Mouse (Mus musculus): ENCODE measurements at regions not wholly inside any gene's neighbourhood (a gene's known extent, or its start where the extent isn't known, plus 50 kb on each side); places are given as distances from the start of the nearest gene placed in this dataset.
A peak's percentile ranks its signal among the peaks of the same experiment; 100 is the strongest.

DNA sequence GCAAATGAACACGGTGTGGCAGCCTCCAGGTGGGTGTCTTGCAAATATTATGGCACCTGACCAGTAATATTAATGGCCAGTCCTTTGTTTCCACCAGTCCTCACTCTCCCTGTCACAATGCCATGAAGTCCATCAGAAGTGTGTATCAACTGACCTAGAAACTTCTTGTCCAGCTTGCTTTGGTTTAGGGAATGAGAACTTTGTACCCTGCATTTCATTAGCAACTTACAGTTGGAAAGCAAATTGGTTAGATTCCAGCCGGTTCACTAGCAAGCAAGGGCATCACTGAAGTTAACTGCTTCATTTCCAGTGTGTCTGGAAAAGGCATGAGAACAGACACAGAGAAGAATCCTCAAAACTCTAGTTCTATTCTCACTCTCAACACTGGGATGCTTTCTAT is 178.1 kb upstream of the Lyplal1 start:
- no peak for DNase-seq (ENCODE audit: low spot score)

DNA sequence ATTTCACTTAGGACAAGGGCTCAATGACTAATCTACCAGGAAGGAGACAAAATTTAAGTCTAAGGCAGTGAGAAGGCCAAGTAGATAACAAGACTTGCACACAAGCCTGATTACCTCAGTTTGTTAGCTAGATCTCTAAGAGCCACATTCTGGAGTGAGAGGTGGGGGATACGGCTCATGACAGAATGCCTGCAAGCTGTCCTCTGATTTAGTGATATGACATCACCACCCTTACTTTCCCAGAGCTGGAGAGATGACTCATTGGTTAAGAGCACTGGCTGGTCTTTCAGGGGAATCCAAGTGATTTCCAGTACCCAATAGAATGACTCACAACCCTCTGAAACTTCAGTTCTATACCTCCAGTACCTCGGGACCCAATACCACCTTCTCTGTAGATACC is 177.5 kb upstream of the Lyplal1 start:
- DNase-seq (ENCODE audit: low spot score) = peak; percentile 28

DNA sequence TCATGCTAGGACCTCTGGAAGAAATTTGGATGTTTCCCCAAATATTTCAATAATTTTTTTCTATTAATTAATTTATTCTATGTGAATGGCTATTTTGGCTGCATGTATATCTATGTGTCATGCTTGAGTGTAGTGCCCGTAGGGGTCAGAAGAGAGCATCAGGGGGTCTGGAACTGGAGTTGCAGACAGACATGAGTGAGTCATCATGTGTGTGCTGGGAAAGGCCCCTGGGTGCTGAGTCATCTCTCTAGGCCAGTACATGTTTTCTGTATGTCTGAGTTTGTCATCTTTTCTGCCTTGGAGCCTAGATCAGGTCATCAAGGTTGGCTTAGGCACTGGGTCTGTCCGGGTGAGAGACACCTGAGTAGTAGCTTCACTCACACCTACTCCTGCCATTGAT is 172.0 kb upstream of the Lyplal1 start:
- DNase-seq (ENCODE audit: low spot score) = no peak

DNA sequence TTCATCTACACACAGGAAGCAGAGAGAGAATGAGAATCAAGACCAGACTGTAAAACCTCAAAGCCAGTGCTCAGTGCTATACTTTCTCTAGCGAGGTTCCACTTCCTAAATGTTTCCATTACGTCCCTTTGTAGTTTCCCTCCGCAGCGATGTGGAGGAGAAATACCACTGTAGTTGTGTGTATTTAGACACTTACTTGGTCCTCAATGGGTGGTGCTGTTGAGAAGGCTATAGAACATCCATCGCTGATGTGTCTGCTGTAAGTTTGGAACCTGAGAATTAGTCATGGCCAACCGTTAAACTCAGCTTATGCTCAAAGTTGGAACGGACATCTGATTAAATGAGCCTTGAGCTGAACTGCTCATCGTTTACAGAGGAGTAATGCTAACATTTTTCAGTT is 170.7 kb upstream of the Lyplal1 start:
- DNase-seq (ENCODE audit: low spot score) = no peak

DNA sequence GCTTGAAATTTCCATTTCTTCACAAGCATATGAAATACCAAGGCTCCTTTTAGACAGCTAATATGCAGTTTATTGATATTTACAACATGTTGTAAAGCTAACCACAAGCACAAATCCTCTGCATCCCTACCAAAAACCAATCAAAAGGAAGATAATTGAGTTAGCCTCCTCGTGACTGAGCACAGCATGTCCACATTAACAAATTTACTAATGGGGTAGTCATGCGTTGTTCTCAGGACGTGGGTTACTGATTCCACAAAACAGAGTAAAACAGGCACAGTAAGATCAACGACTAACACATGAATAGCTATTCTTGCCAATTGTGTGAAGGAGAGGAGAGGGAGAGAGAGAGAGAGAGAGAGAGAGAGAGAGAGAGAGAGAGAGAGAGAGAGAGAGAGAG is 169.3 kb upstream of the Lyplal1 start:
- DNase-seq (ENCODE audit: low spot score) = no peak

DNA sequence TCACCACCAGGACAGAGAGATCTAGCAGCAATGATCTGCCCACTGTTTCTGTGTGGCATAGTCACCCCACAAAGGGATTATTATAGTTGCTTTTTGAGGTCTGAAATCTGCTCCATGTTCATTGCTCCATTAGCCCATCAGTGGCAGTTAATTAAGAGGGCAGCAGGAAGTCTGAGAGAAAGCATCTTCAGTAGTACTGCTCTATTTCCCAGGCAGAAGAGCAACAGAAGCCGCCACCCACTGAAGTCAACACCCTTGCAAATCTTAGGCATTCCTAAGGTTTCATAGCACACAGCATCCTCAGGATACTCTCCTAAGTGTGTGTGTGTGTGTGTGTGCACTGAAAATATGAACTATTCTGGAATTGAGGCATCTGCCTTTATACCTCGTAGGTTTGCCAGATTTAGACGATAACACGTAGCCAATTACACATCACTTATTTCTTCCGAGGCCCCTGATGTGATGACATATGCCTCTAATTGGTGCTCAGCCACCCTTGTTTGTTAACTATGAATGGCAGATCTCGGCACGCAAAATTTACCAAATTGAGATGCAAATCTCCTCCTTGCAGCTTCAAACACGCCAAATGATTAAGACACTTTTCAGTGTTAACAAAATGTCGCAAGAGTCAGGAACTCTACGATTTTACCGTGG is 161.0 kb upstream of the Lyplal1 start:
- no peak for DNase-seq (ENCODE audit: low spot score)

DNA sequence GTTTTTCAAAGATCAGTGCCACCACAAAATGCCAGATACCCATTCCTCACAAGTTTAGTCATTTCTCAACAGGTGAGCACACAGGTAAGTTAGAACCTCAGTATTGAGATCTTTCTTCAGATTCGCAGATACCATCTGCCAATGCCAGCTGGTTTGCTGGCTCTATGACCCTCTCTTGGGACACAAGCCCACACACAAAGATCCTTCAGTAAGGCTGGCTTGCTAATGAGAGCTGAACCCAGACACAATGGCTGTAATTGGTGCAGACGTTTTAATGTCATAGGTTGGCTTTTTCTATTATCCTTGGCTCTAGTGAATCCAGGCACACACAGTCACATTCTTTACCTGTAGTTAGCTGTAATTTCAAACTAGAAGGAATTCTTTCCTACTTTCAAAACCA is 154.3 kb upstream of the Lyplal1 start:
- no peak for DNase-seq (ENCODE audit: low spot score)

DNA sequence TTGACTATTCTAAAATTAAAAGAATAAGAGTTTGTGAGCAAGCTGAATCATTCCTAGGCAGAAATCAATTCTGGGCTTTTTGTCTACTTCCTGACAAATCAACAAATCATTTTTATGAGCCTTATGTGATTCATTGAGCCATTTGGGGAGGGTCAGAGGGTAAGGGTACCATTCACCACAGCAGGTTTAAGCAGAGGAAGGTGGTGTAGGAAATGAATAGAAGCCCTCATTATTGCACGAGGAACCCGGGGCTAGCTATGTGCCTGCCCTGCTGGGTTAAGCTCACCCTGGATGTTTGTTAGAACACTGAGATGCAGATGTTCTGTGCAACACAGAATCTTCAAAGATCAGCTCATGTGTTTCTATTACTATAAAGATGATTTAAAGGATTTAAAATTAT is 150.2 kb upstream of the Lyplal1 start:
- DNase-seq (ENCODE audit: low spot score) = no peak

DNA sequence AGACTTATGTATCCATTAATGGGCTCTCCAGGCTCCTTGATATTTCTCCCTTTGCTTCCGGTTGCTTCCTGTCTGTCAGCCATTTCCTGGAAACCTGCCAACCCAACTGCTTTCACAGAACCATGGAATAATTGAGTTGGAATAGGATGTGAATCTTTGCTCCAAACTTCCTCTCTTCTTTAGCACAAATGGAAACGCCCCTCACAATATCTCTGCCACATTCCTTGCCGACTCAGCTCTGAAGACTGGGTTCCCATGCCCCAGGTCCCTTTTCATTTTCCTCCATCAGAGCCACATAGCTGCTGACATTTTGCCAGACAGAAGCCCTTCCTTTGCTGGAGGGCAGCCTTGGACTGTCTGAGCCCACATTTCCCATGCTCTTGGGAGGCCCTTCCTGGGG is 147.5 kb upstream of the Lyplal1 start:
- no peak for DNase-seq (ENCODE audit: low spot score)

DNA sequence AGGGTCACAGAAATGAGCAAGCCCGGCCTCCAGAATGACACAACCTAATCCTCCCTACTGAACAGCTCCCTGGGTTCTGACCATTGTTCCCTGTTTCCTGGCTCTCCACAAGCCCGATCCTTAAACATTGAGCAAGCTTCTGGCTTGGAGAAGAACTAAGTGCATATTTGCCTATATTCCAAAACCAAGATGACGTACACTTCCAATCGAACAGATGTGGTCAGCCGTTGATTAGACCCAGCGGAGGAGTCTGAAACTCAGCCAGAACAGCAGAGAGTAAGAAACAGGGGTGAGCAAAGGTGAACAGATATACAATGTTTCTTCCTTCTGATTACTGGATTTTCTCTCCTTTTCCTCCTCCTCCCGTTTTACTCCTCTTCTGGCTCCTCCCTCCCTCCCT is 146.8 kb upstream of the Lyplal1 start:
- DNase-seq (ENCODE audit: low spot score) = no peak

DNA sequence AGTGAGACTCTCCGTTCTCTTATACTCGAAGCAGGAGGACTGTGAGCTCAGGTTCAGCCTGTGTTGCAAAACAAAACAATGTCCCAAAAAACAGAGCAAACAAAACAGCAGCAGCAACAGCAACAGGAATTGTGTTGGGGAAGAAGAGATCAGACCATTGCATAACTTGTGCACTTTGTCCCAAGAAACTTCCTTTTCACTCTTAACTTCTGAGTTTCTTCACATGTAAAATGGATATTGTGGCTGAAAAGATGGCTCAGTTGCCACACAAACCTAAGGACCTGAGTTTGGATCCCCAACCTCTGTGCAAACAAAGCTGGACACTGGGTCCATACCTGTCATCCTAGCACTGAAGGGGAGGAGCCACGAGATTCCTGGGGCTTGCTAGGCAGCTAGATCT is 146.1 kb upstream of the Lyplal1 start:
- no peak for DNase-seq (ENCODE audit: low spot score)

DNA sequence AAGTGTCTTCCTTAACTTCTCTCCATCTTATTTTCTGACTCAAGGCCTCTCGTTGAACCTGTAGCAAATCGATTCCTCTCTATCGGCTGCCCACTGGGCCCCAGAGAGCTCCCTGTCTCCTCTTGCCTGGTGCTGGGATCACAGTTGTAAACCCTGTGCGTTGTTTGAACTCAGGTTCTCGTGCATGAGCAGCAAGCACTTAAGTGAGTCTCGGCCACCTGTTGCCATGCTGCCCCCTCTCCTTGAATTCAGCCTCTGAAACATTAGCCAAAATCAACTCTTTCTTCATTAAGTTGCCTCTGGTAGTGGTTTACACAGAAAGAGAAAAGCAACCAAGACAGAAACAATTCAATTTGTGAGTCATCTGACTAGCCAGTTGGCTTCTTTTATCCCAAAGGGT is 144.9 kb upstream of the Lyplal1 start:
- no peak for DNase-seq (ENCODE audit: low spot score)

DNA sequence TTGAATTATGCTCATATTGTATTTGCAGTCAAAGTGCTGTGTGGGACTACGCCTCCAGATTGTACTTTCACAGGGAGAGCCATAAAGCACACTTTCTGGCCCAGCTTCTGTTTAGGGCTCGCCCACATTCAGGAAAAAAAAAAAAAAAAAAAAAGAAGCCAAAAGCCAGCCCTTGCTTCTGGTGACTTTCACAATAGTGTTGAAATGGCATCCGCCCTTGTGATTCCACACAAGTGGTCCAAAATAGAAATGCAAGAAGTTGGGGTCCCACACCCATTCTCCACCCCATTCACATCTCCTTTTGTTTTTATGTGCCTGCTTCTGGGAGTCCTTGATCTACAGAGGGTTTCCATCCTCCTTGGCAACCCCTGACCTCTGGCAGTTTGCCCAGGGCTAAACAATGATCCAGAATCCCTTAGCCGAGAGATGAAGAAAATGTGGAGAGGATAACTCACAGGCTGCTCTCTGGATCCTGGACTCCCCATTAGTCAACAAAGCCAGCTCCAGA is 144.3 kb upstream of the Lyplal1 start:
- DNase-seq (ENCODE audit: low spot score) = peak; percentile 57

DNA sequence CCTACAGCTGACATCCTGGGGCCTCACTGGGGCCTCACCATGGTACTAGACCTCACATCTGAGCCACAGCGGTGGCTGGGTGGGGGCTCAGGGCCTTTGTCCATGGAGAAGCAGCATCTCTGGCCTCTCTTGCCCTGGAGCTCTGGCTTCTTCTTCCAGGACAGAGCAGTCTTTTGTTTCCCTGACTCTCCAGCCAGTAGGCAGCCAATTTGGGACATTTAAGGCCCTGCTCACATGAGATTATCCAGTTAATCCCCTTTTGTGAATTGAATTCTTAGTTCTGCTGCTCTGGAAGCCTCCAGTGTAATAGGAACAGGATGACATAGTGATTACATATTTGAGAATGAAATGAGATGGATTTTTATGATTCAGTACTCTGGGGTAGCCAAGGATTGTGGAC is 140.5 kb upstream of the Lyplal1 start:
- DNase-seq (ENCODE audit: low spot score) = no peak

DNA sequence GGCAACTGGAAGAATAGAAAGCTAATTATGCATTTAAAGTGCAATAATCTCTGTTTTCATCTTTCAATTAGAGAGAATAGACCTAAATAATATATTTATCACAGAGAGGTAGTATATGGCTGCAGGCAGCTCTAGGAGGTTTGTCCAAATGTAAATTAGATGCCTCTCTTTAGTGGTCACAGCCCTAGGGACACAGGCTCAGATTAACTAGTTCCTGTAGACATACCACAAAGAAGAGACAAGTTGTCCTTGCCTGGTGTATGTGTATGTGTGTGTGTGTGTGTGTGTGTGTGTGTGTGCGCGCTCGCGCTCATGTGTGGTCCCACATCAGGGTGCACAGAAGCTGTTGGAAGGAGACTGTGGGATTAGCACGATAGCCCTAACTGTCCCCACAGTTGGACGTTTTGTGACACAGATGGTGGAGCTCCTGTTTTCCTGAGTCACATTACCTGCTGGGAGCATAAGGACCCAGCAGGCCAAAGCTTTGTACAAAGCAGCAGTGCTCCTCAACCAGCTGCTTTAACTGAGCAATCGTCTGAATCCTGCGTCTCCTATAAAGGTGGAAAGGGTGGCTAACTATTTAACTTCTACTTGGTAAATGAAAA is 138.5 kb upstream of the Lyplal1 start:
- DNase-seq (ENCODE audit: low spot score) = no peak

DNA sequence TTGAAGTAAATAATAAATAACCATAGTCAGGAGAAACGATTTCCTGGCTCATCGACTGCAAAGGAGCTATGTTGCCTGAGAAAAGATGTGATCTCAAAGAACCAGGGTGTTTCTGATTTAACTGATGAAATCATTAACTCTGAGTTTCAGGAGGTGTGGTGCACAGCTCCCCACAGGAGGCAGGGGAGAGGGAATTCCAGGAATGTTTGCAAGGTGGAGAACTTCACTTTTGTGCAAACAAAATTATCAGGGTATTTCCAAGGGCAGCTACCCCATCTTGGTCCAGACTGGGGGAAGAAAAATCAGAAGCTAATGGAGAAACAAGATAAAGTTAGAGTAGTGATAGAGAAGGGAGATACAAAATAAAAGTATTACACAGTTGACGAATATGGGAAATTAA is 137.4 kb upstream of the Lyplal1 start:
- no peak for DNase-seq (ENCODE audit: low spot score)

DNA sequence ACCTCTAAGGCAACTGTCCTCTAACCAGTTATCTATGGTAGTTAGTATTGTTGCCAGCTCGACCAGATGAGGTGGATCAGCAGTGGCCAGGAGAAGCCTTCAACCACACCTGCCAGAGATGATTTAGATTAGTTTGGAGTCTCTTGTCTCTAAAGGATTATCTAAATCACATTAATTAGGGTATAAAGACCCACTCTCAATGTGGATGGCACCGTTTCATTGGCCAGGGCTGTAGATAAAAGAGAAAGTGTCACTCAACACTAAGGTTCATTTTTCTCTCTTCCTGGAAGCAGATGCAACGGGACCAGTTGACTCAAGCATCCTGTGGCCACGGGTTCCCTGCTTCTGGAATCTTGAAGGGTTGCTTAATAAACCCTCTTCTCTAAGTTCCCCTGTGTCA is 135.4 kb upstream of the Lyplal1 start:
- no peak for DNase-seq (ENCODE audit: low spot score)

DNA sequence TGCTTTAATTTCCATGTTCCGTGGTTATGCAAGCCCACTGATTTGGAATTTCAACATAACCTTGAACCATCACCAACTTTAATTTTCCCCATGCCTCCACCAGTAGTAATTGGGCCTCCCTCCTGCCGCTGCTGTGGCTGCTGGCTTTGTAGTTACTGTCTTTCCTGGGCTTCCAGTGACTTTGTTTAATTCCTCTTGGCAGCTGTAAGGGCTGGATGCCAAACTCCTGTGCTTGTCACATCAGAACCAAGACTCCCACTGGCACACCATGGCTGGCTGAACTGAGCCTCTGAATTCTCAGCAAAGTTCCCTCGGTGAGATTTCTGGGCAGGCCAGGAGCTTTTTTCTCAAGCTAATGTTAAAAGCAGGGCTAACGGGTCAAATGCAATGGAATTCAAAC is 133.2 kb upstream of the Lyplal1 start:
- DNase-seq (ENCODE audit: low spot score) = no peak

DNA sequence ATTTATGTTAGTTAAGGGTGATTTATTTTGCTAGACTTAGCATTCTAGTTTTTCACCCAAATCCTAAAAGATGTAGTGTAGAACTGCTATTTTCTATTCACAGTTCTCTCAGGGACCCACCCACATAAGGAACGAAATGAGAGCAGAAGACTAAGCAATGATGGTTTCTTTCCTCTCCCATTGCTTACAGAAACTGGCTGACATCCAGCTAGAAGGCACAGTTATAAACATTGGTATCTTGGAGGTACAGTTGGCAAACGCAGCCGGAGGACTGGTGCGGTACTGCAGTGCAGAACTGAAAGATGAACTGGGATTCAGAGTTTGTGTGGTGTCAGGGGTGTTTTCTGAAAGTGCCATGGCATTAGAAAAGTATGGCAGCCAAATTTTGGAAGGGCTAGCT is 132.1 kb upstream of the Lyplal1 start:
- no peak for DNase-seq (ENCODE audit: low spot score)

DNA sequence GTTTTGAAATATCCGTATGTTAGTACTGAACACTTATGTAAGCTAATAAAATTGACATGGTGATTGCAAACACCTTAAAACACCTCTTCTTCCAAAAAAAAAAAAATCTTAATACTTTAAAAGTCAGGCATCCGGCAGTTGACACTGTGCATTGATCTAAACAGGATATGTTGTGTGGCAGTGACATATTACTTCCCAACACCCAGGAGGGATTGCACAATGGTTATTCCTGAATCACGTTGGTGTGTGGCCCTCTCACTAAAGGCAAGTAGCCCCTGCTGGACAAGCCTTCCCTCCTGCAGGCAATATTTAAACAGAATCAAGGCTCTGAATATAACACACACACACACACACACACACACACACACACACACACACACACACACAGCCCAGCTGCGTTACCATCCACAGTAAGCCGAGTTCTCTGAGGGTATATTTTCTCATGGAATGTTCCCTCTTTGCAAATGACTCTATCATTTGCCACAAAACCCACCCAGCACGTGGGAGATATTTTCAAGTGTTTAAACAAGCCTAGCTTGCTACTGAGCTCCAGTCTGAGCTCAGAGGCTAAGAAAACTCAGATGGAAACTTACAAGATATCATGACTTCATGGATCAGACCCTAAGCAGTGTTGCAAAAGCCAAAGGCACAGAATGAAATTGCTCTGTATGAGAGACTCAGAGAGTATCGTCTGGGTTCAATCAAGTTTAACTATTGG is 128.8 kb upstream of the Lyplal1 start:
- DNase-seq (ENCODE audit: low spot score) = no peak

DNA sequence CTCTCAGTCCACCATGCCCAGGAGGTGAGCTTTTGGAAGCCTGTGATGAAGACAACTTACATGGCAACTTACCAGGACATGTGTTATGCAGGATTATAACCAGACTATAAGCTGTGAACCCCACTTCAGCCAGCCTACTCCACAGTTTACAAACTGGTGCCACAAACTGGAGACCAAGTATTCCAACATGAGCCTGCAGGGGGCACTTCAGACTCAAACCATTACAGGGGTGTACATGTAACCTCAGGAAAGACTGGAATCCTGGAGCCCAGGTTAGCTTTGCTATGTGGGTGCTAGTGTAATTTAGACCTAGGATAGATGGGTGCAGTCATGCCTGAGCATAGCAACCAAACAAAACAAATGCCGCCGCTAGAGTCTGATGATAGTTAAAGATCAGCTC is 124.0 kb upstream of the Lyplal1 start:
- peak; percentile 43 for DNase-seq (ENCODE audit: low spot score)

DNA sequence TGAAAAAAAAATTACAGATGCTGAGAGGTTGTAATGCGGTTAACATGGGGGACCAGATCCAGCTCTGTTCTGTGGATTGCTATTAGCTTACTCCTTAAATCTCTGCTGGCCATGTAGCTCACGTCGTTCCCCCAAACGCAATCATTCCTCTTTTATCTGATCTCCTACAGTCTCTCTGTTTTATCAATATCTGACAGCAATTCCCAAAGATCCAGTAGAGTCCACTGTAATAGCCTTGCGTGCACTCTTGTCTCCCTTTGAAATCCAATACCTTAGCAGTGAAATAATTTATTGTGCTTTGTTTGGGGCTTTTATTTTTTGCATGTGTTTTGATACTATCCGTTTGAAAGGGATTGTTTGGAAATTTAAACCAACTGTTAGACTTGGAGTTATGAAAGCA is 120.4 kb upstream of the Lyplal1 start:
- no peak for DNase-seq (ENCODE audit: low spot score)

DNA sequence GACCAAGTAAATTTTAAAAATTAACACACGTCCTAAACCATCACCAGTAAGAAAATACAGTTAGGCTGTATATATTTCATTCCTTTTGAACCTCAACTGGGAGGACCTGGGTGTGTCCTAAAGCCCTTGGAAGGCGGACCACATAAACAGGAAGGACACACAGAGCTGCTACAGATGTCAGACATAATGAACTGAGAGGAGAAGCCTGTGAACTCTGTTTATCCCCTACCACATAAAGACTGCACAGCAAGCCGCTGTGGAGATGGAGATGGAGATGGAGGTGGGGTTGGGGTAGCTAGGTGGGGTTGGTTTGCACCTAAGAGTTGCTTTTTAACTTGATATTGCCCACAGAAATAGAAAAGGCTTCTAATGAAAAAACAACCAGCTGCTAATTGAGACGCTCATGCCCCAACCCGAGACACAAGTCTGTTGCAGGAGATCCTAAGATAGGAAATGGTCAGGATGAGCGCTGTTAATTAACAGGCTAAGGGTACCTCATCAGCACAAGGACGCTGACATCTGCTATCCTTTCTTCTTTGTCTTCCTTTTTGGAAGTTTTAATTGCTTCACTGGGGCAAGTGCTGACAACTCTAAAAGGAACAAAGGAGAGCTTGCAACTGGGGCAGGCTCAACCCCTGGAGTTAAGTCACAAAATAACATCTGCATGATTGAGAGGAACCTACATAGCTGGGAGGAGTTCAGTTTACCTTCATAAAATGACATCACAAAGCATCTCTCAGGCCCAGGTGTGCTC is 119.3 kb upstream of the Lyplal1 start:
- no peak for DNase-seq (ENCODE audit: low spot score)
